Mouse (Mus musculus): Measurements from ENCODE around the gene Ago3.
A peak's percentile ranks its signal among the peaks of the same experiment; 100 is the strongest.

The Ago3 gene

GRCm38 (mm10) chr4:126310344-126310743 is 119.0 kb downstream of the Ago3 start:
- DNase-seq (ENCODE audit: low read depth, low spot score), result no peak

- peak; percentile 81 for DNase-seq (ENCODE audit: low read depth, low spot score)
Measured at GRCm38 (mm10) chr4:126309922-126310309, 119.4 kb downstream of the Ago3 start.

GRCm38 (mm10) chr4:126309211-126309921 is 120.0 kb downstream of the Ago3 start:
- DNase-seq (ENCODE audit: low read depth, low spot score), result no peak

GRCm38 (mm10) chr4:126306827-126307226 is 122.5 kb downstream of the Ago3 start:
- DNase-seq (ENCODE audit: low read depth, low spot score), result no peak

- DNase-seq (ENCODE audit: low read depth, low spot score), result no peak
Measured at GRCm38 (mm10) chr4:126306058-126306457, 123.3 kb downstream of the Ago3 start.

- DNase-seq (ENCODE audit: low read depth, low spot score), result no peak
Measured at GRCm38 (mm10) chr4:126305428-126305827, 123.9 kb downstream of the Ago3 start.

GRCm38 (mm10) chr4:126303877-126304276 is 125.5 kb downstream of the Ago3 start:
- peak; percentile 33 for DNase-seq (ENCODE audit: low read depth, low spot score)

- no peak for DNase-seq (ENCODE audit: low read depth, low spot score)
Measured at GRCm38 (mm10) chr4:126301584-126302309, 127.6 kb downstream of the Ago3 start.

GRCm38 (mm10) chr4:126300916-126301583 is 128.3 kb downstream of the Ago3 start:
- DNase-seq (ENCODE audit: low read depth, low spot score), result no peak

GRCm38 (mm10) chr4:126296617-126297101 is 132.7 kb downstream of the Ago3 start:
- DNase-seq (ENCODE audit: low read depth, low spot score), result no peak

- DNase-seq (ENCODE audit: low read depth, low spot score), result no peak
Measured at GRCm38 (mm10) chr4:126295937-126296336, 133.4 kb downstream of the Ago3 start.

GRCm38 (mm10) chr4:126295152-126295551 is 134.2 kb downstream of the Ago3 start:
- DNase-seq (ENCODE audit: low read depth, low spot score), result no peak

GRCm38 (mm10) chr4:126291196-126291595 is 138.2 kb downstream of the Ago3 start:
- no peak for DNase-seq (ENCODE audit: low read depth, low spot score)

- peak; percentile 61 for DNase-seq (ENCODE audit: low read depth, low spot score)
Measured at GRCm38 (mm10) chr4:126290314-126290713, 139.0 kb downstream of the Ago3 start.

GRCm38 (mm10) chr4:126288085-126288666 is 141.2 kb downstream of the Ago3 start:
- no peak for DNase-seq (ENCODE audit: low read depth, low spot score)

GRCm38 (mm10) chr4:126287302-126287995 is 141.9 kb downstream of the Ago3 start:
- no peak for DNase-seq (ENCODE audit: low read depth, low spot score)

GRCm38 (mm10) chr4:126286492-126286891 is 142.9 kb downstream of the Ago3 start, which contains the start of gene Col8a2:
TSS of gene Col8a2 (plus strand) at chr4:126286793.
- no peak for DNase-seq (ENCODE audit: low read depth, low spot score)

- no peak for DNase-seq (ENCODE audit: low read depth, low spot score)
Measured at GRCm38 (mm10) chr4:126283582-126283981, 145.8 kb downstream of the Ago3 start.

GRCm38 (mm10) chr4:126281706-126282105 is 147.7 kb downstream of the Ago3 start:
- no peak for DNase-seq (ENCODE audit: low read depth, low spot score)

All from A20 (cell line).